Mouse (Mus musculus): ENCODE results near the gene Dpp3. TPM values are rescaled to one million over a fixed set of nuclear protein-coding genes. Genes with fewer than 3 reads are reported as not detected.

Dpp3 gene
- polyA plus RNA-seq, 1 experiment from 2014 or later = 133 TPM

DNA sequence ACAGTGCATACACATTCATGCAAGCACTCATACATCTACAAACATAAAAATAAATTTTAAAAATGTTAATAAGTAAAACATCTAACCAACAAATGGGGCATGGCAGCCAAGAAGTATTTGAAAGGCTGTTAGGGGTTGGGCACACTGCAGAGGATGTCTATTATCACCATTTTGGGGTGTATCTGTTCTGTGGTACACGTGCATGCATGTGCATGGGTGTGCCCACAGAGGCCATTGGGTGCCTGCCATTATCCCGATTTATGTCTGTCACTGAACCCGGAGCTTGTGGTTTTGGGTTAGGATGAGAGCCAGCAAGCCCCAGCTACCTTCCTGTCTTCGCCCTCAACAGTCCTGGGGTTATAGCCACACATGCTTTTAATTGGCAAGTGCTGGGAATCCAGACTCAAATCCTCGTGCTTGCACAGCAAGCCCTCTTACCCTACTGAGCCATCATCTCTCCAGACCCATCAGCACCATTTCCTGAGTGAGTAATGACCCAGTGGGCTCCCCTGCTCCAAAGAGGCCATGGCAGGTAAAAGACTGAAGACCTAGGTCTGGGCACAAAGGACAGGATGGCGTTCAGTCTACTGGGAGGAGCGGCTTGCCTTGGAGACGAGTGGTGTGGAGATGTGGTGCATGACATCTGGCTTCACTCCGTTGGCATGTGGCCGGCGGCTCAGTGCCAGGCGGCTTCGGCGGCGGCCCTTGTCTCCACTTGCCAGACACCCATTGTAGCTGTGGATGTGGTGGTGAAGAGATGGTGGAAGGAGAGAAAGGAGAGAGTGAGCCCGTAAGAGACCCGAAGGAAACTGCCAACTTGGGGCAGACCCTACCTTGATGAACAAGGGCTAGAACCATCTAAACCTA lies 9.6 kb upstream of the Dpp3 start:
- 85% methylated on average over 17 of the region's 17 CpGs for WGBS
- Histone ChIP-seq H3K4me2 (ENCODE audit: low read depth, low read length) (no peak overlapping the region), H3K4me3 (ENCODE audit: low read depth, low read length) (no peak overlapping the region), H3K9ac (replicated peaks; ENCODE audit: low read length) (no peak overlapping the region), H3K27ac (replicated peaks; ENCODE audit: low read depth, low read length) (no peak overlapping the region), H3K4me1 (ENCODE audit: control insufficient read depth, insufficient read depth, low read length) (peaks cover 4% of the 10 kb centered on the region), H3K9me3 (replicated peaks; ENCODE audit: control insufficient read depth, low read length) (no peaks in the 10 kb centered on the region), H3K27me3 (ENCODE audit: control insufficient read depth, insufficient read depth, low read length) (peaks cover 4% of the 10 kb centered on the region), H3K36me3 (replicated peaks; ENCODE audit: control insufficient read depth, insufficient read depth, low read depth, low read length) (no peaks in the 10 kb centered on the region)
- ATAC-seq (replicated peaks; ENCODE audit: insufficient number of reproducible peaks, low FRiP score, low TSS enrichment, low read depth) (no peak), DNase-seq (ENCODE audit: low spot score) (no peak)

GRCm38 (mm10) chr19:4936896-4937295 lies 8.8 kb upstream of the Dpp3 start:
- 83% methylated on average over 2 of the region's 2 CpGs for WGBS

DNA sequence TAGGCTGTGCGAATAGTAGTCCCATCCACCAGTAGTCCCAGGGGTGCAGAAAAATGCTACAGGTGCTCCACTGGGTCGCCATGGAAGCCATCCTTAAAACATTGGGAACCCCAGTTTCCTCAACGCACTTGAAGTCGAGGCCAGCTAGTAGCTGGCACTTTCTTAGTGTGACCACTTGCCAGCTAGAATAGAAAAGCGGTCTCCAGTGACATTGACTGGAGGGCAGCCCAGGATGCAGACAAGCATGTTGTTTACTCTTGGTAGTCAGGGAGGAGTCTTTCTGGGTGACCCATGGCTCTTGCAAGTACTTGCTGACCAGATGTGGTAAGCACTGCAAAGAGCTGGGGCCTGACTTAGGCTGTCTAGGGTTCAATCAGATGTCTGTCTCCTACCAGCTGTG lies 694 bp upstream of the Dpp3 start:
- DNase-seq (ENCODE audit: low spot score) (no peak), ATAC-seq (replicated peaks; ENCODE audit: insufficient number of reproducible peaks, low FRiP score, low TSS enrichment, low read depth) (0 out of 2 replicates have a peak, but pooled peaks have one; percentile 11)
- Histone ChIP-seq H3K4me2 (ENCODE audit: low read depth, low read length) (peak overlapping the region; percentile 46), H3K9me3 (replicated peaks; ENCODE audit: control insufficient read depth, low read length) (no peaks in the 10 kb centered on the region), H3K36me3 (replicated peaks; ENCODE audit: control insufficient read depth, insufficient read depth, low read depth, low read length) (peaks cover 3% of the 10 kb centered on the region; the same call in 1 of the 2 replicates), H3K4me3 (ENCODE audit: low read depth, low read length) (peak overlapping the region; percentile 57; the same call in 1 of the 2 replicates), H3K27me3 (ENCODE audit: control insufficient read depth, insufficient read depth, low read length) (no peaks in the 10 kb centered on the region), H3K9ac (replicated peaks; ENCODE audit: low read length) (peak overlapping the region; percentile 56), H3K27ac (replicated peaks; ENCODE audit: low read depth, low read length) (no peak overlapping the region), H3K4me1 (ENCODE audit: control insufficient read depth, insufficient read depth, low read length) (no peaks in the 10 kb centered on the region)
- 60% methylated on average over 5 of the region's 5 CpGs for WGBS

More at GRCm38 (mm10) chr19:4936896-4937295, 8.8 kb upstream of the Dpp3 start:
- no peak overlapping the region for H3K4me3 ChIP-seq (ENCODE audit: low read depth, low read length)
- H3K9ac ChIP-seq (replicated peaks; ENCODE audit: low read length) = no peak overlapping the region
- H3K9me3 ChIP-seq (replicated peaks; ENCODE audit: control insufficient read depth, low read length) = no peaks in the 10 kb centered on the region
- DNase-seq (ENCODE audit: low spot score) (no peak), ATAC-seq (replicated peaks; ENCODE audit: insufficient number of reproducible peaks, low FRiP score, low TSS enrichment, low read depth) (no peak)
- no peaks in the 10 kb centered on the region for H3K4me1 ChIP-seq (ENCODE audit: control insufficient read depth, insufficient read depth, low read length)
- H3K4me2 ChIP-seq (ENCODE audit: low read depth, low read length) = no peak overlapping the region
- no peaks in the 10 kb centered on the region for H3K27me3 ChIP-seq (ENCODE audit: control insufficient read depth, insufficient read depth, low read length)
- H3K27ac ChIP-seq (replicated peaks; ENCODE audit: low read depth, low read length) = no peak overlapping the region
- H3K36me3 ChIP-seq (replicated peaks; ENCODE audit: control insufficient read depth, insufficient read depth, low read depth, low read length) = no peaks in the 10 kb centered on the region

DNA sequence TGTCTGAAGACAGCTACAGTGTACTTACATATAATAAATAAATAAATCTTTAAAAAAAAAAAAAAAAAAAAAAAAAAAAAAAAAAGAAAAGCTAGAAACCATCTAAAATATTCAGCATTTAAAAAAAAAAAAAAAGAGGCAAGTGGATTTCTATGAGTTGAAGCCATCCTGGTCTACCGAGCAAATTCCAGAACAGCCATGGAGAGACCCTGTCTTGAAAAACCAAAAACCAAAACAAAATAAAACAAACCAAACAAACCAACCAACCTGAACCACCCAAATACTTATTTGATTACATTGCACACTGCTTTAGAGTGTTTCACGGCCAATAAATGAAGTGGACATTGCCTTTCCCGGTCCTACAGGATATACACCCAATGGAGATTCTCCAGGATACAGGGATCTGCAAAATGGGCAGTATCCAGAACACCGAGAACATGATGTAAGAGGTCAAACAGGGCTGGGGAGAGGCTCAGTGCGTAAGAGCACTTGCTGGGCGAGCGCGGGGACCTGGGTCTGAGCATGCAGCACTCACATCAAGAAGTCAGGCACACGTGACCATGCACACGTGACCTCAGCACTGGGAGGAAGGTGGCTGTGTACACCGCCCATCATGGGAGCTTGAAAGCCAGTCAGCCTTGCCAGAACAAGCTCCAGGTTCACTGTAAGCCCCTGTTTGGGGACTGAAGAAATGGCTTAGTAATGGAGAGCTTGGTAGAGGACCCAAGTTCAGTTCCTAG lies 2.8 kb downstream of the Dpp3 start:
- Histone ChIP-seq H3K4me2 (ENCODE audit: low read depth, low read length) (no peak overlapping the region), H3K36me3 (replicated peaks; ENCODE audit: control insufficient read depth, insufficient read depth, low read depth, low read length) (peaks cover 3% of the 10 kb centered on the region; the same call in 1 of the 2 replicates), H3K9ac (replicated peaks; ENCODE audit: low read length) (no peak overlapping the region), H3K9me3 (replicated peaks; ENCODE audit: control insufficient read depth, low read length) (no peaks in the 10 kb centered on the region), H3K4me1 (ENCODE audit: control insufficient read depth, insufficient read depth, low read length) (no peaks in the 10 kb centered on the region), H3K4me3 (ENCODE audit: low read depth, low read length) (no peak overlapping the region), H3K27me3 (ENCODE audit: control insufficient read depth, insufficient read depth, low read length) (no peaks in the 10 kb centered on the region), H3K27ac (replicated peaks; ENCODE audit: low read depth, low read length) (no peak overlapping the region)
- ATAC-seq (replicated peaks; ENCODE audit: insufficient number of reproducible peaks, low FRiP score, low TSS enrichment, low read depth) (no peak), DNase-seq (ENCODE audit: low spot score) (no peak)
- 95% methylated on average over 11 of the region's 11 CpGs for WGBS

DNA sequence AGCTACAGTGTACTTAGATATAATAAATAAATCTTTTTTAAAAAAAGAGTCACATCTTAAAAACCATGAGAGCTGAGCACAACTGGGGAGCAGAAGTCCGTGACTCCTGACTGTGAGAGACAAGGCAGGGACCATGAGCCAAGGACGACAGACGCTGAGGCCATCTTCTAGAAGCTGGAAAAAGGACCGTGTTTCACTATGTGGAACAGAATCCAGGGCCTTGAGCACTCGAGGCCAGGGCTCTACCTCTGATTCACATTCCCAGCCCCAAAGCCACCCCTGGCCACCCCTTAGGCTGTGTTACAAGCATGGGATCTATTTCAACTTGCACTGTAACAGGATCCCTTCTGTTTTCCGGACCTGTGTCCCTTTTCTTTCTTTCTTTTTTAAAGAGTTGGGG lies 8.4 kb downstream of the Dpp3 start:
- ATAC-seq (replicated peaks; ENCODE audit: insufficient number of reproducible peaks, low FRiP score, low TSS enrichment, low read depth) (no peak), DNase-seq (ENCODE audit: low spot score) (no peak)
- WGBS = 86% methylated on average over 6 of the region's 6 CpGs
- Histone ChIP-seq H3K9me3 (replicated peaks; ENCODE audit: control insufficient read depth, low read length) (no peaks in the 10 kb centered on the region), H3K27me3 (ENCODE audit: control insufficient read depth, insufficient read depth, low read length) (no peaks in the 10 kb centered on the region), H3K4me2 (ENCODE audit: low read depth, low read length) (no peak overlapping the region), H3K4me3 (ENCODE audit: low read depth, low read length) (no peak overlapping the region), H3K36me3 (replicated peaks; ENCODE audit: control insufficient read depth, insufficient read depth, low read depth, low read length) (peaks cover 7% of the 10 kb centered on the region; the same call in 1 of the 2 replicates), H3K4me1 (ENCODE audit: control insufficient read depth, insufficient read depth, low read length) (no peaks in the 10 kb centered on the region), H3K9ac (replicated peaks; ENCODE audit: low read length) (no peak overlapping the region), H3K27ac (replicated peaks; ENCODE audit: low read depth, low read length) (no peak overlapping the region)

- Histone ChIP-seq H3K9me3 (replicated peaks; ENCODE audit: control insufficient read depth, low read length) (no peaks in the 10 kb centered on the region), H3K36me3 (replicated peaks; ENCODE audit: control insufficient read depth, insufficient read depth, low read depth, low read length) (peaks cover 16% of the 10 kb centered on the region; the same call in 1 of the 2 replicates), H3K4me2 (ENCODE audit: low read depth, low read length) (no peak overlapping the region), H3K4me1 (ENCODE audit: control insufficient read depth, insufficient read depth, low read length) (no peaks in the 10 kb centered on the region), H3K4me3 (ENCODE audit: low read depth, low read length) (no peak overlapping the region), H3K27ac (replicated peaks; ENCODE audit: low read depth, low read length) (no peak overlapping the region), H3K27me3 (ENCODE audit: control insufficient read depth, insufficient read depth, low read length) (no peaks in the 10 kb centered on the region), H3K9ac (replicated peaks; ENCODE audit: low read length) (no peak overlapping the region)
- no peak for DNase-seq (ENCODE audit: low spot score)
- WGBS = 80% methylated on average over 10 of the region's 10 CpGs
- ATAC-seq (replicated peaks; ENCODE audit: insufficient number of reproducible peaks, low FRiP score, low TSS enrichment, low read depth) = no peak
Observed at GRCm38 (mm10) chr19:4916827-4917226, 11.3 kb downstream of the Dpp3 start.

GRCm38 (mm10) chr19:4915924-4916603 lies 12.0 kb downstream of the Dpp3 start:
- no peaks in the 10 kb centered on the region for H3K4me1 ChIP-seq (ENCODE audit: control insufficient read depth, insufficient read depth, low read length)
- H3K36me3 ChIP-seq (replicated peaks; ENCODE audit: control insufficient read depth, insufficient read depth, low read depth, low read length) = peaks cover 16% of the 10 kb centered on the region; the same call in 1 of the 2 replicates
- DNase-seq (ENCODE audit: low spot score) (no peak), ATAC-seq (replicated peaks; ENCODE audit: insufficient number of reproducible peaks, low FRiP score, low TSS enrichment, low read depth) (no peak)
- H3K4me2 ChIP-seq (ENCODE audit: low read depth, low read length) = no peak overlapping the region
- H3K27ac ChIP-seq (replicated peaks; ENCODE audit: low read depth, low read length) = no peak overlapping the region
- H3K9ac ChIP-seq (replicated peaks; ENCODE audit: low read length) = no peak overlapping the region
- no peaks in the 10 kb centered on the region for H3K9me3 ChIP-seq (replicated peaks; ENCODE audit: control insufficient read depth, low read length)
- H3K27me3 ChIP-seq (ENCODE audit: control insufficient read depth, insufficient read depth, low read length) = no peaks in the 10 kb centered on the region
- 92% methylated on average over 15 of the region's 15 CpGs for whole genome bisulfite sequencing
- no peak overlapping the region for H3K4me3 ChIP-seq (ENCODE audit: low read depth, low read length)

All from embryonic facial prominence, embryonic 11.5 days (tissue).